Mouse (Mus musculus): Measurements from ENCODE around the gene Crxos. TPM values are rescaled to one million over a fixed set of nuclear protein-coding genes. Genes with fewer than 3 reads are reported as not detected.
"Not testable (repeated sequence)": the region's sequence is repeated elsewhere in the genome, so short reads cannot be mapped to it uniquely, and the experiment has no call there.

Crxos gene
- polyA plus RNA-seq, 1 experiment from 2014 or later = not detected

DNA sequence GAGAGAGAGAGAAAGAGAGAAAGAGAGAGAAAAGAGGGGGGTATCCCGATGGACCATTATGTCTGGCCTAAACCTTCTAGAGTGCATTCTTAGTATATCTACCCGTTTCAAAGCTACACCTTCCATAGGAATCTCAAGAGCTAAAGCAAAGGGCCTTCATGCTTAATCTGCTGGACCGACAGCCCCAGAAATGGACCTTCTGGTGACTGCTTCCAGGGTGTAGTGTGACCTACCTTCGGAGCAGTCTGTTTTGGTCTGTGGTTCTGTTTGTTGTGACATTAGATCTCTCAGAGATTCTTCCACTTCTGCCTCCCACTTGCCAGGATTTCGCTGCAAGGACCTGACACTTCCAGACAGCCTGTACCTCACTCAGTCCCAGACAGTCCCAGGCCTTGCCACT is 28.1 kb downstream of the Crxos start:
- Histone ChIP-seq H3K4me2 (replicated peaks) (no peak overlapping the region), H3K4me1 (0 out of 2 replicates have a peak, but pooled peaks cover 4% of the 10 kb centered on the region), H3K36me3 (no peaks in the 10 kb centered on the region), H3K9ac (no peak overlapping the region), H3K27me3 (replicated peaks) (no peaks in the 10 kb centered on the region), H3K4me3 (no peak overlapping the region), H3K27ac (no peak overlapping the region), H3K9me3 (no peaks in the 10 kb centered on the region)
- WGBS = 84% methylated on average over 5 of the region's 5 CpGs
- ATAC-seq (ENCODE audit: low FRiP score, low read depth) = no peak

DNA sequence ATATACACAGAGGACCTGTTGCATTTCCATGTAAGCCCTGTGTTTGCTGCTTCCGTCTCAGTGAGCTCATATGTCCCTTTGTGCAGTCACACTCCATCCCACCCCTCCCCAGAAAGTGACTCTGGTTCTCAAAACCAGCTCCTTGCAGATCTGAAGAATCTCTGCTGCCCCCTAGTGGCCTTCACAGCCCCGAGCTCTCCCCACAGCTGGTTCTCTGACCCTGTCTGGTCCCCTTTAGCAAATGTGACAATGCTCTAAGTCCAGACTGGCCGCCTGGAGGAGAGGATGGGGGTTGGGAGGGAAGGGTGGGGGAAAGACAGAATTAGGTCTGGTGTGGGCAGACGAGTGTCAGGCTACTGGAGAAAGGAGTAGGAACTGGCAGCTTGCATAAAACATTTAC is 29.8 kb downstream of the Crxos start:
- no peaks in the 10 kb centered on the region for H3K27me3 ChIP-seq (replicated peaks)
- H3K4me2 ChIP-seq (replicated peaks) = no peak overlapping the region
- H3K36me3 ChIP-seq = peaks cover 6% of the 10 kb centered on the region
- H3K4me1 ChIP-seq = 0 out of 2 replicates have a peak, but pooled peaks cover 4% of the 10 kb centered on the region
- H3K4me3 ChIP-seq = no peak overlapping the region
- 2% methylated on average over 4 of the region's 4 CpGs for WGBS
- no peak overlapping the region for H3K27ac ChIP-seq
- H3K9ac ChIP-seq = no peak overlapping the region
- H3K9me3 ChIP-seq = no peaks in the 10 kb centered on the region
- peak; percentile 62 for ATAC-seq (ENCODE audit: low FRiP score, low read depth)

DNA sequence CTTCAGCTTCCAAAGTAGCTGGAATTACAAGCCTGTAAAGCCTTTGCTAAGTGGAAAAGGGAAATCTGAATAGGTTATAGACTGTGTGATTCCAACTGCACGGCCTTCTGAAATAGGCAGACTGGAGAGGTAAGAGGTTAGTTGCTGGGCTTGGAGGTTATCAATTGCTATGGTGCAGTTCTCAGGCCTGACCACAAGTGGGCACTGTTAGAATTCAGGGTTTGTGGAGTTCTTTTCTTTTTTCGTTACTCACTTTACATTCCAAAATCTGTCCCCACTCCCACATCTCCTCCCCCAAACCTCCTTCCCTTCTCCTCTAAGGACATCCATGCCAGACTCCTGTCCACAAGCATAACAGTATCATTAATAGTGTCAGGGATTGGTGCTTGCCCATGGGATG is 31.8 kb downstream of the Crxos start:
- Histone ChIP-seq H3K27ac (no peak overlapping the region), H3K9ac (no peak overlapping the region), H3K4me1 (0 out of 2 replicates have a peak, but pooled peaks cover 4% of the 10 kb centered on the region), H3K9me3 (no peaks in the 10 kb centered on the region), H3K36me3 (peaks cover 22% of the 10 kb centered on the region), H3K4me2 (replicated peaks) (no peak overlapping the region), H3K4me3 (no peak overlapping the region), H3K27me3 (replicated peaks) (no peaks in the 10 kb centered on the region)
- WGBS = 51% methylated on average over 2 of the region's 2 CpGs
- ATAC-seq (ENCODE audit: low FRiP score, low read depth) = no peak

DNA sequence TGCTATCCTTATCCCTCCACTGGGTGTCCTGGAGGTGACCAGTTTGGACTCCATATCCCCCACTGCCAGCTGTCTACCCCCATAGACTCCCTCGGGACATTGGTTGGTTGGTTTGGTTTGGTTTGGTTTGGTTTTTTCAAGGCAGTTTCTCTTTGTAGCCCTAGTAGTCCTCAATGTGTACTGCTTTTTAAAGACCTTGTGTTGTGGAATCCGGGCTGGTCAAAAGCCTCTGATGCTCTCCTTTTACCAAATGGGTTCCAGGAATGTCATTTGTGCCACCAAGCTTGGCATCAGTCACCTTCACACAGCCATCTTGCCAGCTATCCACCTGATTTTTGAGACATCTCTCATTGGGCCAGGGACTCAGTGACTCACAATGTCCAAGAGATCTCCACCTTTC is 32.3 kb downstream of the Crxos start:
- no peak for ATAC-seq (ENCODE audit: low FRiP score, low read depth)
- no peak overlapping the region for H3K9ac ChIP-seq
- H3K4me2 ChIP-seq (replicated peaks) = no peak overlapping the region
- no peak overlapping the region for H3K27ac ChIP-seq
- H3K4me3 ChIP-seq = no peak overlapping the region
- 0 out of 2 replicates have a peak, but pooled peaks cover 4% of the 10 kb centered on the region for H3K4me1 ChIP-seq
- peaks cover 27% of the 10 kb centered on the region for H3K36me3 ChIP-seq
- H3K9me3 ChIP-seq = no peaks in the 10 kb centered on the region
- WGBS = 85% methylated on average over 2 of the region's 2 CpGs
- no peaks in the 10 kb centered on the region for H3K27me3 ChIP-seq (replicated peaks)

DNA sequence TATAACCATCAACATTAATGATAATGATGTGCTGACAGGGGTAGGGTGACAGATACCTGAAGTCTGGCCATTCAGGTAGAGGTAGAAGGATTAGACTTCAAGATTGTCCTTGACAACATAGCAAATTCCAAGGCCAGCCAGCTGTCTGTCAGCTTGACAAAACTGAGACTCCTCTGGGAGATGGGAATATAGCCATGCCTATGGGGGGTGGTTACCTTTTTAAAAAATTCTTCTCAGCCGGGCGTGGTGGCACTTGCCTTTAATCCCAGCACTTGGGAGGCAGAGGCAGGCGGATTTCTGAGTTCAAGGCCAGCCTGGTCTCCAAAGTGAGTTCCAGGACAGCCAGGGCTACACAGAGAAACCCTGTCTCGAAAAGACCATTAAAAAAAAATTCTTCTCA is 33.3 kb downstream of the Crxos start:
- not testable (repeated sequence) for H3K27ac ChIP-seq; H3K9me3 ChIP-seq; H3K4me3 ChIP-seq; ATAC-seq (ENCODE audit: low FRiP score, low read depth); H3K27me3 ChIP-seq (replicated peaks); H3K4me2 ChIP-seq (replicated peaks); H3K9ac ChIP-seq
- WGBS = 93% methylated on average over 4 of the region's 4 CpGs
- Histone ChIP-seq H3K36me3 (peaks cover 35% of the 10 kb centered on the region), H3K4me1 (peaks cover 12% of the 10 kb centered on the region)

DNA sequence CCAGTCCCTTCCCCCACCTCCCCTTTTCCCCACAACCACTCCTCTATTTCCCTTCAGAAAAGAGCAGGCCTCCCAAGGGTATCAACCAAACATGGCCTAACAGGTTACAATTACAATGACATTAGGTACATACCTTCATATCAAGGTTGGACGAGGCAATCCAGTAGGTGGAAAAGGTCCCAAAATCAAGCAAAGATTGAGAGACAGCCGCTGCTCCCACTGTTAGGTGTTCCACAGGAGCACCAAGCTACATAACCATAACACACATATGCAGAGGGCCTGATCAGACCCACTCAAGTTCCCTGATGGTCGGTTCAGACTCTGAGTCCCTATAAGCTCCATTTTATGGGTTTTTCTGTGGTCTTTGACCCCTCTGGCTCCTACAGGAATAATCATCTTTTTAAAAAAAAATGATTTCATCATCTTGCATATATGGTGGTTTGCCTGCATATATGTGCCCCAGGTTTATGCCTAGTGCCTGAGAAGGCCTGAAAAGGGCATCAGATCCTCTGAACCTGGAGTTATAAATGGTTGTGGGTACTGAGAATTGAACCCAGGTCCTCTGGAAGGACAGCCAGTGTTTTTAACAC is 33.8 kb downstream of the Crxos start:
- Histone ChIP-seq H3K9ac (no peak overlapping the region), H3K27ac (no peak overlapping the region), H3K4me3 (no peak overlapping the region), H3K9me3 (no peaks in the 10 kb centered on the region), H3K36me3 (peaks cover 35% of the 10 kb centered on the region), H3K4me2 (replicated peaks) (no peak overlapping the region), H3K27me3 (replicated peaks) (no peaks in the 10 kb centered on the region), H3K4me1 (peaks cover 18% of the 10 kb centered on the region)
- whole genome bisulfite sequencing = 87% methylated on average over 3 of the region's 3 CpGs
- ATAC-seq (ENCODE audit: low FRiP score, low read depth) = no peak

DNA sequence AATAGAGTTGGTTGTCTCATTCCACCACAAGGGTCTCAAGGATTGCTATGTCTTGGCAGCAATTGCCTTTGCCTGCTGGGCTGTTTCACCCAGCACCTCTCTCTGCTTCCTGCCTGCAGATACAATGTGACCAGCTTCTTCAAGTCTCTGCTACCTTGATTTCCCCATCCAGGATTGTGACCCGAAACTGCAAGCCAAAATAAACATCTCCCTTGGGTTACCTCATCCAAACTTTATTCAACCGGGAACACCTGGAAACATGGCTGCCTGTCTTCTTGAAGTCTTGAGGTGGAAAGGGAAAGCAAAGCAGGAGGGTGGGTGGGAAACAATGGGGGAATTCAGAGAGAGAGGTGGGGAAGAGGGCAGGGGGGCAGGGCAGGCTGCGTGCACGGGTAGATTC is 34.6 kb downstream of the Crxos start:
- no peak for ATAC-seq (ENCODE audit: low FRiP score, low read depth)
- Histone ChIP-seq H3K9me3 (no peaks in the 10 kb centered on the region), H3K27ac (no peak overlapping the region), H3K36me3 (peaks cover 35% of the 10 kb centered on the region), H3K9ac (no peak overlapping the region), H3K4me2 (replicated peaks) (no peak overlapping the region), H3K4me1 (peaks cover 19% of the 10 kb centered on the region), H3K4me3 (no peak overlapping the region), H3K27me3 (replicated peaks) (no peaks in the 10 kb centered on the region)
- 80% methylated on average over 4 of the region's 4 CpGs for WGBS

DNA sequence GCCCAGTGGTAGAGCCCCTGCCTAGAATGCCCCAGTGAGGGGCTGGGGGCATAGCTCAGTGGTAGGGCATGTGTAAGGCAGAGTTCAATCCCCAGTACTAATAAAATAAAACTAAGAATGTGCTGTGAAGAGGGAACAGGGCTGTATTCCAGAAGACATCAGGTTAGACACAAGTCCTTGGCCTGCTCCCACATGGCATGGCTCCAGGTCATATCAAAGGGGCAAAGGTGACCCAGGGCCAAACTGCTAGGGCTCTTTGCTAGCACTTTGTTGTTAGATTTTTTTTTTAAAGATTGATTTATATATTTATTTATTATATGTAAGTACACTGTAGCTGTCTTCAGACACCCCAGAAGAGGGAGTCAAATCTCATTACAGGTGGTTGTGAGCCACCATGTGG is 36.0 kb downstream of the Crxos start:
- no peak for ATAC-seq (ENCODE audit: low FRiP score, low read depth)
- H3K9me3 ChIP-seq = no peaks in the 10 kb centered on the region
- H3K9ac ChIP-seq = no peak overlapping the region
- no peak overlapping the region for H3K4me3 ChIP-seq
- H3K36me3 ChIP-seq = peaks cover 35% of the 10 kb centered on the region
- no peak overlapping the region for H3K27ac ChIP-seq
- peaks cover 20% of the 10 kb centered on the region for H3K4me1 ChIP-seq
- no peaks in the 10 kb centered on the region for H3K27me3 ChIP-seq (replicated peaks)
- no peak overlapping the region for H3K4me2 ChIP-seq (replicated peaks)

DNA sequence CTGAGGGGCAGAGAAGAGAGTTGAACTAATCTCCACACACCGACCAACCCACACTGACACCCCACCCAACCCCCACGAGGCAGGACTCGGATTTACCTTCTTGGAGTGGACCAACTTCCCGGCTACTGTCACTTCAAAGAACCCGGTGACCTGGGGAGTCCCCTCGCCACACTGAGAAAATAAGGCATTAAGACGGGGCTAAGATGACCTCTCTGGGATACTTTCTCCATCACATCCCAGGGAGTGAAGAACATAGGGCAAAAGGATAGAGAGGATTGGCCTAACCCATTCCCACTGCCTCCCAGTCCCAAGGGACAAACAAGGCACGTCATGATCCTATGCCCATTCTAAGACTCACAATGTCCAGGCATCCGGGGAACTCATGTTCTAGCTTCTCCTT is 37.5 kb downstream of the Crxos start:
- Histone ChIP-seq H3K4me3 (no peak overlapping the region), H3K4me1 (peaks cover 20% of the 10 kb centered on the region), H3K4me2 (replicated peaks) (peak overlapping the region; percentile 75), H3K36me3 (peaks cover 35% of the 10 kb centered on the region), H3K9me3 (no peaks in the 10 kb centered on the region), H3K27me3 (replicated peaks) (no peaks in the 10 kb centered on the region), H3K27ac (no peak overlapping the region), H3K9ac (no peak overlapping the region)
- WGBS = 93% methylated on average over 9 of the region's 9 CpGs
- ATAC-seq (ENCODE audit: low FRiP score, low read depth) = no peak

DNA sequence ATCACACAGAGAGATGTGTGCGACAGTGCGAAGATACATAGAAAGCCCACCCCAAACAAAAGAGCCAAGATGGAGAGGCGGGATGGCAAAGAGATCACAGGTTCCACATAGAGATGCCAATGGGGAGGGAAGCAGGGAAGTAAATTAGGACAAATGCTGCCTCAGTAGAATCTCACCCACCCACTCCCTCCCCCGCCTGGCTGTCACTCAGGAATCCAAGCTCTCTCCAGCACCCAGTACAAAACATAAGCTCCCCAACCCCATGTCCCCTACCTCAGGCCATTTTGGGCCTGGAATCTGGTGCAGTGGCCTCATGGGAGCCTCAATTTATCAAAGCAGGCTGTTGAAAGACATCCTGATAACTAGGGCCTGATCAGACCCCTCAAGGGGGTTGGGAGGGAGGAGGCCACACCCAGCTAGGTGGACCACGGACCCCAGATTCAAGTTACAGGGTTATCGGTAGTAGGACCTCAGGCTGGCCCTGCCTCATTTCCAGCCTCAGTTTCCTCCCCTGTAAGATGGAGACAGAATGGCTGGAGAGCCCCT is 38.3 kb downstream of the Crxos start:
- 87% methylated on average over 6 of the region's 6 CpGs for whole genome bisulfite sequencing
- Histone ChIP-seq H3K4me3 (peak overlapping the region; percentile 69), H3K36me3 (peaks cover 35% of the 10 kb centered on the region), H3K9me3 (no peaks in the 10 kb centered on the region), H3K9ac (peak overlapping the region; percentile 75), H3K4me1 (peaks cover 20% of the 10 kb centered on the region), H3K4me2 (replicated peaks) (peak overlapping the region; percentile 75), H3K27ac (no peak overlapping the region), H3K27me3 (replicated peaks) (no peaks in the 10 kb centered on the region)
- no peak for ATAC-seq (ENCODE audit: low FRiP score, low read depth)

DNA sequence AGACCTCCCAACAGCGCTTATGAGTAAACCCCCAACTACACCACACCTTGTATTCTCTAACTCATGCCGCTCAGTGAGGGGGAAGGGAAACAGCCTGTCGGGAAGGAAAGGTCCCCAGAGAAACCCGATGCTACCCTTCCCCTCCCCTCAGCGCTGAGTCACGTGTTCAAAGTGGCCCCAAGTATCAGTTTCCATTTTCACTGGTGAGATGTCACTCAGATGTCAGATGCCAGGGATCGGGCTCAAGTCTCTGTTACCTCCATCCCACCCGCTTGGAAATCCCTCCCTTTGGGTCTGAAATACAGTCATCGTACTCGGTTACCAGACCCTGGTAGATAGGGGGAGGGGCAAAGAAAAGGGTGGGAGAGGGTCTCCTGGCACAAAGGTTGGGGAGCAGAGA is 39.4 kb downstream of the Crxos start:
- peak; percentile 63 for ATAC-seq (ENCODE audit: low FRiP score, low read depth)
- Histone ChIP-seq H3K27me3 (replicated peaks) (no peaks in the 10 kb centered on the region), H3K9me3 (no peaks in the 10 kb centered on the region), H3K27ac (no peak overlapping the region), H3K4me1 (peaks cover 20% of the 10 kb centered on the region), H3K36me3 (peaks cover 33% of the 10 kb centered on the region), H3K4me3 (peak overlapping the region; percentile 69), H3K9ac (peak overlapping the region; percentile 75), H3K4me2 (replicated peaks) (peak overlapping the region; percentile 75)
- 0% methylated on average over 10 of the region's 10 CpGs for WGBS

DNA sequence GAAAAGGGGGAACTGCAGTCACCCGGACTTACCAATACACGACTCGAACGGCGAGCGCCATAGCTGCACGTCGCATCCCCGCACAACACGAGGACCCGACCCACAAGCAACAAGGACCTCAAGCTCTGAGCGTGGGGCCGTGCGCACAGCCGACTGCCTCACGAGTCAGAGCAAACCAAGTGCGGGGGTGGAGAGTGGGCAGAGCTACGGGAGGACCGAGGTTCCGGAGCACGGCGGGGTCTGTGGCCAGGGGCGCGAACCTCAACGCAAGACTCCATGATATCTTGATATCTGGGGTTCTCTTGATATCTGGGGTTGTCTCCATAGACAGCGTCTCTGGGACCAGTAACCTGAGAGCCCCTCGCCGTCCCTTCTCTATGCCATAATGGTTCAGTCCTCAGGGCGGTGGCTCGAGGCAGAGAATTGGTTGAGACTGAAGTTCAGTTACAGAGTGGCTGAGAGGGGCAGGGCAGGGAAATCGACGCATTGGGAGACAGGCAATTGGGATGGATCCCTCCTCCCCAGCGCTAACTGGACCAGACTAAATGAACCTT is 39.9 kb downstream of the Crxos start, which contains the start of gene Selenow:
TSS of gene Selenow (minus strand) at position 183 of the 554 bp plus-strand sequence.
- ATAC-seq (ENCODE audit: low FRiP score, low read depth) = peak; percentile 95

DNA sequence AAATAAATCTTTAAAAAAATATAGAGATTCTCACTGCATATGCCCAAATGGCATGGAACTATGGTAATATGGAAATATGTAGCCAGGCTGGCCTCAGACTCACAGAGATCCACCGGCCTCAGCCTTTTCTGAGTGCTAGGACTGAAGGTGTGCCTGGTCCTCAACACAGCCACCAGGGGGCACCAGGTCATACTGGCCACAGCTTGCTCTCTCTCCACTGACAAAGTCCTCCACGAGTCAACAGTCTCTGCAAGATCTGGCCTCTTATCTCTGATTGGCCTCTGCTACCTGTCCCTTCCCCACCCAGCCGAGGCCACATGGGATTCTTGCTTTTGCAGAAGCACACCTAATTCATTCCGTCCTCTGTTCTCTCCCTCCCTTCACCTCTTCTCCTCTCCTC is 47.5 kb downstream of the Crxos start:
- Histone ChIP-seq H3K27me3 (replicated peaks) (no peaks in the 10 kb centered on the region), H3K27ac (no peak overlapping the region), H3K9me3 (no peaks in the 10 kb centered on the region), H3K4me3 (no peak overlapping the region), H3K4me2 (replicated peaks) (no peak overlapping the region), H3K4me1 (no peaks in the 10 kb centered on the region), H3K36me3 (no peaks in the 10 kb centered on the region), H3K9ac (no peak overlapping the region)
- WGBS = 38% methylated on average over 4 of the region's 4 CpGs
- ATAC-seq (ENCODE audit: low FRiP score, low read depth) = no peak

More for the DNA sequence above, 39.9 kb downstream of the Crxos start, which contains the start of gene Selenow:
- peak within 1 kb of the TSS; percentile 75 for H3K9ac ChIP-seq
- no peak within 1 kb of the TSS; the same call in 1 of the 2 replicates for H3K27ac ChIP-seq
- peaks cover 28% of the 10 kb centered on the region for H3K36me3 ChIP-seq
- peak within 1 kb of the TSS; percentile 75 for H3K4me2 ChIP-seq (replicated peaks)
- H3K27me3 ChIP-seq (replicated peaks) = no peaks in the 10 kb centered on the region
- no peaks in the 10 kb centered on the region for H3K9me3 ChIP-seq
- under 1% methylated on average over 33 of the region's 33 CpGs for WGBS
- peak within 1 kb of the TSS; percentile 69 for H3K4me3 ChIP-seq
- peaks cover 20% of the 10 kb centered on the region for H3K4me1 ChIP-seq

All from neural tube, embryonic 12.5 days (tissue).